In genomic region chr12:83106120-83106517, GRCm38 (mm10) we compare ENCODE assay signal across 24 mouse cellular contexts.
A peak's percentile ranks its signal among the peaks of the same experiment; 100 is the strongest.
DNase-seq lines count a peak whose midpoint lies in the region; ATAC-seq and TF ChIP-seq lines count a peak whose summit lies in the region.
"Had no signal": no experiment of that assay in that cellular context is flagged by ENCODE, and none has a peak within 500 bp of the region (broad histone marks: within the 10 kb centered on the region; RNA-seq: fewer than 3 reads in every experiment).

No protein-coding gene starts in this region.

- intact Hi-C loops in gastrocnemius, postnatal 36 days (cut with DNase I): loop anchor here (10.0 kb wide), 1 partner anchor 759 kb away; no protein-coding TSS in a partner anchor

- H3K36me3 ChIP-seq in liver, embryonic 11.5 days (ENCODE audit: control insufficient read depth, insufficient read depth, low read length): no peaks in the 10 kb centered on the region
- no peaks in the 10 kb centered on the region for H3K36me3 ChIP-seq in stomach, embryonic 14.5 days (ENCODE audit: control insufficient read depth, insufficient read depth, low read length)
- H3K36me3 ChIP-seq in stomach, postnatal 0 days (ENCODE audit: control insufficient read depth, insufficient read depth, low read length): no peaks in the 10 kb centered on the region
- H3K36me3 ChIP-seq in liver, embryonic 14.5 days (replicated peaks; ENCODE audit: control insufficient read depth, insufficient read depth, low read depth): no peaks in the 10 kb centered on the region
- no peaks in the 10 kb centered on the region for H3K36me3 ChIP-seq in forebrain, embryonic 12.5 days (replicated peaks)
- H3K36me3 ChIP-seq: embryonic facial prominence, embryonic 13.5 days; forebrain, embryonic 15.5 days; heart, embryonic 12.5 days; limb, embryonic 12.5 days; neural tube, embryonic 15.5 days had no signal

- peaks cover 8% of the 10 kb centered on the region for H3K4me1 ChIP-seq in liver, embryonic 11.5 days (replicated peaks; ENCODE audit: control insufficient read depth, insufficient read depth, low read length)
- H3K4me1 ChIP-seq in stomach, embryonic 14.5 days (ENCODE audit: control insufficient read depth, insufficient read depth, low read length): no peaks in the 10 kb centered on the region
- H3K4me1 ChIP-seq in stomach, postnatal 0 days (replicated peaks; ENCODE audit: control insufficient read depth, insufficient read depth): no peaks in the 10 kb centered on the region
- peaks cover 9 to 15% of the 10 kb centered on the region in 2 experiments for H3K4me1 ChIP-seq in liver, embryonic 14.5 days (replicated peaks; ENCODE audit: control insufficient read depth in 2 of 2, insufficient read depth in 2 of 2, low read length in 1 of 2)
- H3K4me1 ChIP-seq in forebrain, embryonic 12.5 days: peaks cover 10% of the 10 kb centered on the region; the same call in 1 of the 2 replicates
- H3K4me1 ChIP-seq: embryonic facial prominence, embryonic 13.5 days; limb, embryonic 12.5 days had no signal

- WGBS in liver, embryonic 11.5 days: 43% methylated on average over 5 of the region's 5 CpGs
- 65% methylated on average over 5 of the region's 5 CpGs for WGBS in stomach, embryonic 14.5 days
- 55% methylated on average over 5 of the region's 5 CpGs for WGBS in stomach, postnatal 0 days
- 25% methylated on average over 5 of the region's 5 CpGs for WGBS in liver, embryonic 14.5 days (ENCODE audit: insufficient replicate concordance)
- 85% methylated on average over 5 of the region's 5 CpGs for WGBS in forebrain, embryonic 12.5 days

- TF ChIP-seq EP300 in stomach, postnatal 0 days (optimal IDR thresholded peaks at IDR 0.05): no peak
- peak; percentile 75 for TF ChIP-seq EP300 in liver, embryonic 14.5 days (IDR thresholded peaks at IDR 0.05; ENCODE audit: low read depth)

- TF ChIP-seq CTCF in stomach, postnatal 0 days (IDR thresholded peaks at IDR 0.05; ENCODE audit: low read depth): no peak
- no peak for TF ChIP-seq CTCF in liver, embryonic 14.5 days (IDR thresholded peaks at IDR 0.05; ENCODE audit: low read depth)

- no peaks in the 10 kb centered on the region for H3K9me3 ChIP-seq in liver, embryonic 11.5 days (ENCODE audit: control insufficient read depth, low read length)
- H3K9me3 ChIP-seq in stomach, embryonic 14.5 days (ENCODE audit: control insufficient read depth, low read depth, low read length): no peaks in the 10 kb centered on the region
- H3K9me3 ChIP-seq in stomach, postnatal 0 days (ENCODE audit: control insufficient read depth, low read length): no peaks in the 10 kb centered on the region
- H3K9me3 ChIP-seq in liver, embryonic 14.5 days (ENCODE audit: control insufficient read depth, low read length): no peaks in the 10 kb centered on the region
- no peaks in the 10 kb centered on the region for H3K9me3 ChIP-seq in forebrain, embryonic 12.5 days
- H3K9me3 ChIP-seq: embryonic facial prominence, embryonic 13.5 days; forebrain, embryonic 15.5 days; heart, embryonic 12.5 days; limb, embryonic 12.5 days; neural tube, embryonic 15.5 days had no signal

- no peaks in the 10 kb centered on the region for H3K27me3 ChIP-seq in liver, embryonic 11.5 days (replicated peaks; ENCODE audit: control insufficient read depth, insufficient read depth, low read length)
- H3K27me3 ChIP-seq in stomach, embryonic 14.5 days (ENCODE audit: control insufficient read depth, insufficient read depth, low read length): no peaks in the 10 kb centered on the region
- H3K27me3 ChIP-seq in stomach, postnatal 0 days (ENCODE audit: control insufficient read depth, insufficient read depth, low read length): no peaks in the 10 kb centered on the region
- H3K27me3 ChIP-seq in liver, embryonic 14.5 days (ENCODE audit: control insufficient read depth, insufficient read depth, low read length): no peaks in the 10 kb centered on the region
- H3K27me3 ChIP-seq in forebrain, embryonic 12.5 days: no peaks in the 10 kb centered on the region
- H3K27me3 ChIP-seq: CH12.LX; embryonic facial prominence, embryonic 13.5 days; forebrain, embryonic 15.5 days; heart, embryonic 12.5 days; limb, embryonic 12.5 days; neural tube, embryonic 15.5 days had no signal

- ATAC-seq in liver, embryonic 11.5 days (replicated peaks; ENCODE audit: low FRiP score): peak; percentile 68
- 0 out of 2 replicates have a peak, but pooled peaks have one; percentile 6 for ATAC-seq in stomach, embryonic 14.5 days (ENCODE audit: insufficient number of reproducible peaks, insufficient read depth, low FRiP score, low read depth)
- ATAC-seq in stomach, postnatal 0 days (ENCODE audit: low FRiP score, low TSS enrichment): no peak
- ATAC-seq in liver, embryonic 14.5 days (ENCODE audit: insufficient read depth): peak; percentile 72; the same call in 1 of the 2 replicates
- no peak for ATAC-seq in forebrain, embryonic 12.5 days (ENCODE audit: low FRiP score)
- no peak for ATAC-seq in inflammation-experienced regulatory T-cells, adult 6 months
- ATAC-seq: forebrain, embryonic 15.5 days; hindbrain, postnatal 0 days had no signal

- H3K4me2 ChIP-seq in liver, embryonic 11.5 days: peak overlapping the region; percentile 33
- H3K4me2 ChIP-seq in stomach, embryonic 14.5 days (replicated peaks; ENCODE audit: low read depth, low read length): no peak overlapping the region
- H3K4me2 ChIP-seq in stomach, postnatal 0 days (replicated peaks; ENCODE audit: low read depth): no peak overlapping the region
- H3K4me2 ChIP-seq in liver, embryonic 14.5 days (ENCODE audit: low read depth): peak overlapping the region; percentile 1; the same call in 1 of the 2 replicates
- no peak overlapping the region for H3K4me2 ChIP-seq in forebrain, embryonic 12.5 days
- H3K4me2 ChIP-seq: embryonic facial prominence, embryonic 13.5 days; forebrain, embryonic 15.5 days; heart, embryonic 12.5 days; limb, embryonic 12.5 days; neural tube, embryonic 15.5 days had no signal

- H3K9ac ChIP-seq in liver, embryonic 11.5 days (ENCODE audit: low read depth, low read length): no peak overlapping the region
- no peak overlapping the region for H3K9ac ChIP-seq in stomach, embryonic 14.5 days (replicated peaks; ENCODE audit: low read depth, low read length)
- no peak overlapping the region for H3K9ac ChIP-seq in stomach, postnatal 0 days (ENCODE audit: low read length)
- H3K9ac ChIP-seq in liver, embryonic 14.5 days (replicated peaks): no peak overlapping the region
- no peak overlapping the region for H3K9ac ChIP-seq in forebrain, embryonic 12.5 days
- H3K9ac ChIP-seq: embryonic facial prominence, embryonic 13.5 days; forebrain, embryonic 15.5 days; heart, embryonic 12.5 days; limb, embryonic 12.5 days; neural tube, embryonic 15.5 days had no signal

- no peak for DNase-seq in liver, embryonic 11.5 days (ENCODE audit: low spot score)
- DNase-seq in liver: no peak
- no peak for DNase-seq in stomach, postnatal 0 days (ENCODE audit: low spot score)
- DNase-seq in liver, embryonic 14.5 days (ENCODE audit: low read depth in 3 of 3, low spot score in 3 of 3): peak in 1 of 3 experiments; percentile 27
- DNase-seq in gastrocnemius, postnatal 36 days: no peak
- DNase-seq: cerebellum, adult 2 months; cerebellum, postnatal 36 days; heart, postnatal 14 days; kidney, adult 8-10 months; kidney, postnatal 25 days; right cerebral cortex, adult 18-20 months; right cerebral cortex, postnatal 4 days; thymus, adult 2 months; thymus, postnatal 4 days had no signal

- no peak overlapping the region for H3K4me3 ChIP-seq in liver, embryonic 11.5 days (ENCODE audit: low read depth, low read length)
- no peak overlapping the region for H3K4me3 ChIP-seq in stomach, embryonic 14.5 days (ENCODE audit: low read depth, low read length)
- H3K4me3 ChIP-seq in stomach, postnatal 0 days (ENCODE audit: low read depth, low read length): no peak overlapping the region
- no peak overlapping the region for H3K4me3 ChIP-seq in liver, embryonic 14.5 days (ENCODE audit: insufficient read depth in 1 of 2, low read depth in 2 of 2, low read length in 2 of 2)
- H3K4me3 ChIP-seq in forebrain, embryonic 12.5 days (replicated peaks): no peak overlapping the region
- H3K4me3 ChIP-seq: embryonic facial prominence, embryonic 13.5 days; forebrain, embryonic 15.5 days; heart, embryonic 12.5 days; limb, embryonic 12.5 days; neural tube, embryonic 15.5 days had no signal

- no peak overlapping the region for H3K27ac ChIP-seq in liver, embryonic 11.5 days (ENCODE audit: low read depth, low read length)
- H3K27ac ChIP-seq in stomach, embryonic 14.5 days (ENCODE audit: low read length): no peak overlapping the region
- H3K27ac ChIP-seq in stomach, postnatal 0 days (replicated peaks): no peak overlapping the region
- H3K27ac ChIP-seq in liver, embryonic 14.5 days: no peak overlapping the region
- no peak overlapping the region for H3K27ac ChIP-seq in forebrain, embryonic 12.5 days
- H3K27ac ChIP-seq: embryonic facial prominence, embryonic 13.5 days; forebrain, embryonic 15.5 days; hindbrain, postnatal 0 days; limb, embryonic 12.5 days; neural tube, embryonic 15.5 days had no signal

Comparison
In these comparisons a context has a peak if more than half of its experiments do, and no peak if none do; other contexts are left out.
1. ATAC-seq: peak in liver, embryonic 11.5 days (single experiment), stomach, embryonic 14.5 days (single experiment) and liver, embryonic 14.5 days (single experiment); none in stomach, postnatal 0 days (single experiment), forebrain, embryonic 12.5 days (single experiment) and inflammation-experienced regulatory T-cells, adult 6 months (single experiment).
2. H3K4me2 ChIP-seq: peak in liver, embryonic 11.5 days (single experiment) and liver, embryonic 14.5 days (single experiment); none in stomach, embryonic 14.5 days (single experiment), stomach, postnatal 0 days (single experiment) and forebrain, embryonic 12.5 days (single experiment).